Mouse (Mus musculus) cerebellum, adult 9-11 months (tissue): ENCODE data around the gene Man1a.

ENCODE experiments used
- DNase-seq: peaks from one replicate; pipeline ENCODE4 v3.0.0; 2022

The Man1a gene

DNA sequence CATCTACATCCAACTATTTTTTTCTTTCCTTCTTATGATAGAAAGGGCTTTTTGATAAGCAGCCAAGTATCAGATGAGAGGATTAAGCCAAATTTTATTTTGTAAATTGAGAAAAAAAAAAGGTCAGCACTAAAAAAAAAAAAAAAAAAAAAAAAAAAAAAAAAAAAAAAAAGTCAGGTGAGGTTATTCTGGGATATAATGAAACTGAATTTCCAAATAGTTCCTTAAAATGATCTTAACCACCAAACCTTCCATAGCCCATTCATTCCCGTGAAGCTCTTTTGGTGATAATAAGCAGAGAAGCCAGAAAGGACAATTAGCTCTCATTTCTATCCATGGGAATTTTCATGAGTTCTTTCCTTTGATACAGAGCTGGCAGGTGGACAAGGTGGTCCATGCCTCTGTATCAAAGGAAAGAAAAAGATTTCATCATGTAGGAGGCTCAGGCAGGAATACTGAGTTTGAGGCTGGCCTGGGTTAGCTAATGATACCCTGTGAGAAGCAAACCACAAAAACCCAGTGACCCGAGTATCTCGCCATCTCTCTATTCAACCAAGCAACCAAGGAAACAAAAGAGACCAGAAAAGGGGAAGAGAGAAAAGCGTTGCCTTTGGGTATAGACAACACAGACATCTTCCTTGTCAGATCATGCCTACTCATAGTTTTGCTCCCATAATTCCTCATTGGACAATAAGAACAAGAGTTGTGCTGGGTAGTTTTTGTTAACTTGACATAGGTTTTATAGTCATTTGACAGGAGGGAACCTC, 162.7 kb downstream of the Man1a start:
- DNase-seq: no peak

DNA sequence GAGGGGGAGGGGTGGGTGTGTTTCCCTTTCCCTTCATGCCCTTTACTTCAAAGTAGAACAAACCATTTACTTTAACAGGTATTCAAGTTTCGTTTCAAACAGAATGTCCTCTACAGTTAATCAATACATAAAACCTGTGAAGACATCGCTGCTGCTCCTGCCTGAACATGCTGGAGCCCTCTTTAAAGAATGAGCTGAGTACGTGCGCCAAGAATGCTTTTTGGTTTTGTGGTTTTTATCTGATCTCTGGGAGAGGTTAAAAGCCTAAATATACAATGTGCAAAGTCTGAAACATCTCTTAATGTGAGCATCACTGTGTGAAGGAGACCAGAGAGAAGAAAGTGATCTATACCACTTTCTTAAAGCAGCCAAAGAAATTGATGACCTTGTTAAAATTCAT, 186.9 kb downstream of the Man1a start:
- DNase-seq: no peak

DNA sequence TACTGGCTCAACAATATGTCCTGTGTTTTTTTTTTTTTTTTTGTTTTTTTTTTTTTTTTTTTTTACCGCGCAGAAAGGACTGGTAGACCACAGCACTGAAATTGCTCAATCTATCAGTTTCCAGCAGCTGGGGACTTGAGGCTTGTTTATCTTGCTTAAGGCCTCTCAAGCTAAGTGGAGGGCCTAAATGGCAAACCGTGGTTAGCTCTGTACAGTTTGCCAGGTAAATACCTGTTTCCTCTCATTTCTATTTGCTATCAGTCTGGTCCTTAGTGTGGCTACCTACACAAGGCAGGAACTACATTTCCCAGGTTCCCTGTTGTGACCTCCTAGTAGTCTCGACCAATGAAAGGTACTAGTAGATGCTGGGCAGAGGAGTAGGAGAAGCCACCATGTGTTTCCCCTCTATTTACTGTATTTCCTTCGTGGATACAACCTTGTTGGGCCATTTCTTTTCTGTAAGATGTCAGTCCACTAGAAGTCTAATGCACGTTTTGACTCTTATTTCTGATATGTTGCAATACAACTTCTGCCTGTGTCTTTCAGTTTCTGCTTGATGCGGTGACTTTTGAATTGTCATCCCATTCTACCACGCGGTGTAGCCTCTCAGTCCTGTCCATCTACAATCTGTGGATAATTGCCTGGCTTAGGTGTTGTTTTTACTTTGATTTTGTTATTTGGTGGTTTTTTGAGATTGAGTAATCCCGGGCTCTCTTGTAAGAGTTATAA, 187.9 kb downstream of the Man1a start:
- DNase-seq: no peak

DNA sequence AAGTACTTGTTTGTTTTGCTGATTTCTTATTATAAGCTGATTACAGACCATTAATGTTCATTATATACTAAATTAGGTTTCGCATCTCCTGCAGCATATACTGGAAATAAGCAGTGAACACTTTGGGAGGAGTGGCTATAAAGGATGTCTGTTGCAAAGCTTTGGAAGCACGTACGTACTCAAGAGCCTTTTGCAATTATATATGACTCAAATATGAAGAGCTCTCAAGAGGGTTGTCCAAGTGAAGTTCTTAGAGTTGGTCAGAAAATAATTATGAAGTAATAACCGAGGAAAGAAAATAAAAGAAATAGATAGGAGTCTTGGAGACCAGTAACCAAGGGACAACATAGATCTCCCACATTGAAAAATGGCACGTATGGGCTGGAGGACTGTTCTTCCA, 189.9 kb downstream of the Man1a start:
- DNase-seq: no peak

DNA sequence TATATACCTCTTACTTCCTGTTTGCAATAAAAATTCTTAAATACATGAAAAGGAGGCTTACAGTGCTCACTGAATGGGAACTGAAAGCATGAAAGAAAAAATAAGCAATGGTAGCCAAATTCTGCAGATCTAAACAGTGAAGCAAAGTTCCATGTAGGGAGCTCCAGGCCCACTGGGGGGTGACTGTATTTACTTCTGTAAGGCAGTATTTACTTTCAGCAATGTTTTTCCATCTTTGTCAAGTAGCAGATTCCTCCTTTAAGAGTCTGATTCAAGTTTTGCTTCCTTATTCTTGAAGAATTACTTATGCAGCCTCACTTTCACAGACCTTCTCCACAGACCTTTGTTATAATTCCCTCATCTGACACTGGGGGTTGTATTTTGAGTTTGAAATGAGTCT, 195.1 kb downstream of the Man1a start:
- DNase-seq: no peak

DNA sequence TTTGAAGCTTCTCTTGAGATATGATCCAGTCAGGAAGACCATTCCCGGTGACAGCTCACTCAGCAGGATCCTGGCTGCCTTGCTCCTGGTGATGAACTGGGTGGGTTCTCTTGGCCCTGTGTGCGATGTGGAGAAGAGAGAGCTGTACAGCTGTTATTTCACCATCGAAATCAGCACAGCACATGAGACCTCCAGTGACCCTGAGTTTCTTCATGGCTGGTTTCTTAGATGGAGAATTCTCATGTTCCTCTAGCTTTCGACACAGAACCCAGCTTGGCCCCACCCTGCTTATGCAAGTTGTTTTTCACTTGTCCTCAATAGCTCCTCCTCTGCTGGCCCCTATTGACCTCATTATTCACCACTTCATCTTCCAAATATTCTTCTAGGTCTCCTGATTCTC, 200.5 kb downstream of the Man1a start:
- no peak for DNase-seq

DNA sequence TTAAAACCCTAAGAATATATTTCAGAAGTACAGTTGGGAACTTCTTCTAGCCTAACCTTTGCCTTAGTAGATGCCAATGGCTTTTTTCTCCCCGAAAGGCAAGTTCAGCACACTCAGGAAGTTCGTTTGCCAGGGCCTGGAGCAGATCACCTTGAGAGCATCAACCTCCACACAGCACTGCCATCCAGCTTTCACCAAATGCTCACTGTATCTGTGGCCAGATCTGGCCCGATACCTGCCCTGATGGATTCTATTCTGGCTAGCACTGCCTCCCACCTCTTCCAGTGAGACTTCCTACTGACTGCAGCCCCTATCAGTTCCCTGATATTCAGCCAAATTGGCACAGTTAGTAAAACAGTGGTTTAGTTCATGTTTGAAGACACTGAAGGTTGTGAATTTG, 202.2 kb downstream of the Man1a start:
- no peak for DNase-seq

DNA sequence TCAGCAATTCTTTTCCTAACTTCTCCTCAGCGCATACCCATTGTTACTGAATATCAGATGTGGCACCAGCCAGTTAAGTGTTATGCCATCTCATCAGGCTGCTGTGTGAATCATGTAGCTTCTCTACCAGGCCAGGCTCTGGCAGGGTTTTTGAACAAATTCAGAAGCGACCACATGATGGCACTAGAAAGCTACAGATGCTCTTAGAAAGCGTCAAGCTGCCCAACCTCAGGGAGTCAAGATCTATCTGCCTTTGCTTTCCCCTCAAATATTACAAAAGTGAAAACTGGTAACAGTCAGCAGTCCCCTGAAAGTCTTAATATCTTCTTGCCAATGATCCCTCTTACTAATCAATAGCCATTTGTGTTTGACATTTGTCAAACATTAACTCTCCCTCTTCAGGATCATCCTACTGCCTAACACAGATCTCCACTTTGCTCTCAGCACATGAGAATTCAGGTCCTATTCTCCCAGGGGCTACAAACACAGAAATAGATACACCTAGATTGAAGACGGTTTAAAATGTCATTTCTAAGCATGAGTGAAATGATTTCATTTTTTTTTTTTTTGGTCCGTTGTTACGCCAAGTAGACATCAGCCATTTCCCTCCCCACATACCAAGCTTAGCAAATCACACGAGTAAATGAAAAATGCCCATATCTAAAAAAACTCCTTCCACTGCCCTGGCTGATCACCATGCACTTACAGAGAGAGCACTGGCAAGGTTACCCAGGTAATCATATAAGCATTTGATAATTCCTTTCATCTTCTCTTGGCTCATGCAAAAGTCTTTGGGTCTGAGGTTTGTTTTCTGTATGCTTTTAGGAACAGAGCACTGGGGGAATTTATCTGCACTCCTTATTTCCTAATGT, 212.7 kb downstream of the Man1a start:
- DNase-seq: no peak

DNA sequence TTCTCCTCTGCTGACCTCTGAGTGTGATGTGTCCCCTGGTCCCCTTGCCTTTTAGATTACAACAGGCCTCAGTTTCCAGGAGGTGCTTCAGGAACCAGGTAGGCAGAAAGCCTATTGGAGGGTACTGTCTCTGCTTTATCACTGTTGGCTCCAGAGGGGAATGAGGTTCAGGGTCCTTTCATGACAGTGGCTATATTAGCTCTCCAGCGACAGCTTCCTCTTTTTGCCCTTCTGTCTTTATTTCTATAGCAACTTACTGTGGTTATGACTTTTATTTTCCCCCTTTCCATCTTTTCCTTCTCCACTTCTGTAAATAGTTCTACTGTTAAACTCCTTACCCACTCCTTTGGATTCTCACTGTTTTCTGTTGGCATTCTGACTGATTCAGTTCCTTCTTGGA, 216.5 kb downstream of the Man1a start:
- DNase-seq: no peak

DNA sequence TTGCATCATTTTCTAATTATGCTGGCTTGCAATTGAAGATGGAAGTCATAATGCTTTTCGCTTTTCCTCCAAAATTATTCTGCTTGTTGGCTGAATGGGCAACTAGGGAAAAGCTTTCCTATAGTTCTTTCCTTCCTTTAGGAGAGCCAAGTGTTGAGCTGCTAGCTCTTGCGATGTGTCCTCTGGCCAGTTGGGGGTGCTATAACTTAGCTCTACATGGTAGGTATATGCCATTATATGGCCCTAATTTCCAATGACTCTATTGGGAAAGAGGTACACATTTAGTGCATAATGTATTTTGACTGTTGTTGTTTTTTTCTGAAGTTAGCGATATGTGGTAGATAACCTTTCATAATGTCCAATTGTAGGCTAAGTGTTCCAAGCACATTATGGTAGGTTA, 217.2 kb downstream of the Man1a start:
- DNase-seq: no peak
